Mouse (Mus musculus) adrenal gland, adult (tissue): Measurements from ENCODE around the gene Retreg3.
"Not testable (repeated sequence)": the region's sequence is repeated elsewhere in the genome, so short reads cannot be mapped to it uniquely, and the experiment has no call there.

ENCODE experiments used
- DNase-seq, 2 experiments: peaks; one replicate each; pipeline ENCODE4 v3.0.0; 2022 to 2023; ENCODE audit warnings: low spot score in 1 of 2; ENCODE audit not compliant: inconsistent age in 2 of 2

Gene Retreg3

DNA sequence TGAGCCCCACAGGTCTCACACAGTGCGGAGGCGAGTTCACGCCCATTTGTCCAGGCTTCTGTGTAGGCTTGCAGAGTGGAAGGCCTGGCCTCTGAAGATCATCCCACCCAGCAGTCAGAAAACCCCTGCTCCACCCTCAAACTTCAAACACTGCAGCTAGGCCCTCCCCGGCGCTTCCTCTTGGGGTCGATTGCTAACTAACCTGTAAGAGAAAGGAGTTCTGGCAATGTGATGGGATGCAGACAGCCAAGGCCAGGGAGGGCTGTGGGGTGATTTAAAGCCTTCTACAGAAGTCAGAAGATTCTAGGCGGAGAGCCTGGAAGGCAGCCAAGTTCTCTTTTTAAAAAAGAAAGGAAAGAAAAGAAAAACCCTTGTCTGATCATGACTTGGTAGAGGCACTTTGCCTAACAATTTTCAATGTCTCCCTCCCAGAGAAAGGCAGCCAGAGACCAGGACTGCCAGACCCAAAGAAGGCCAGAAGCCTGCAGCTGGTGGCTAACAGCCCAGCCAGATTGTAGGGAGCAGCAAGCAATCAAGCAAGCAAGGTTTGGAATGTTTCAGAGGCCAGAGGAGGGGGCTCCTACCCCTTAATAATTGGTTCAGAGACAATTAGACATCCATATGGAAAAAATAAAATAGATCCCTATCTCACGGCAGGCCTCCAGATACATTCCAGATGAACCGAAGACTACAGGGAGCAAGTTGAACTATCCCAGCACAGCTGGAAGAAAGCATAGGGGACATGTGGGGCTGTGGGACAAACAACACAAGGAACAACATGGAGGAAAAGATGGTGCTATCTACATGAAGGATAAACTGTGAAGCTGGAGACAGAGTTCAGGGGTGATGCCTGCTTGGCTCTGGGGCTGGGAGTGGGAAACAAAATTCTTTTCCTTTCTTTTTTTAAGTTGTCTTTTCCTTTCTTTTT is 29.7 kb upstream of the Retreg3 start:
- DNase-seq, result peak; percentile 64 to 88

DNA sequence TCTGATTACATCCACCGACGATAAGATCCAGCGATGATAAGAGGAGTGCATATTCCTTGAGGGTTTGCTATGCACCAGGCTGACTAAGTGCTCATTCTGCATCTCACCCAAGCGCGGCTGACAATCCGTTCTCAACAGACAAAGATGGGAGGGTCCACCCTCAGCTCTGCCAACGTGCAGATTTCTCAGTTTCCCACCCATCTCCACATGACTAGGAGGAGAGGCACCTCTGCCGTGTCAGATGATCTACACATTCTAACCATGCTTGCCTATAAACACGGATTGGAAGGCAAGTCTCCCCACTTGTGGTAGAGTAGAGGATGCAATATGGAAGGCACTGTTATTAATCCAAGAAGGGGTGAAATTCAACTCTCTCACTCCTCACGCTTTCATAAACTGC is 29.1 kb upstream of the Retreg3 start:
- no peak for DNase-seq

DNA sequence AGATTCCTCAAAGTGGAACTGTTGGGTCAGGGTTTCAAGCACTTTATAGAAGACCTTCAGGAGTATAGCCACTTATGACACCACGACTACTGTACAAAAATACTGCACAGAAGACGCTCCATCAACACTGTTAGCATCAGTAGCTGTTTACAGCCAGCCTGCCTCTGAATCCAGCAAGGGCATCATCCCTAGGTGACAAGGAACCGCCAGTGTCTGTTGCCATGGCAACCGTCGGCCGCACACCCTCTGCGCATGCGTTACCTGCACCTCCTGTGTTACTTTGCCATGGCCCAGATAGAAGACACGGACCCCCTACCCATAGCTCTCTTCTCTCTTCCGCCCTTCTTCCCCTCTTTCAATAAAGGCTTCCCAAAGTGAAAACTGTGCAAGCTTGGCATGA is 26.7 kb upstream of the Retreg3 start:
- no peak for DNase-seq

DNA sequence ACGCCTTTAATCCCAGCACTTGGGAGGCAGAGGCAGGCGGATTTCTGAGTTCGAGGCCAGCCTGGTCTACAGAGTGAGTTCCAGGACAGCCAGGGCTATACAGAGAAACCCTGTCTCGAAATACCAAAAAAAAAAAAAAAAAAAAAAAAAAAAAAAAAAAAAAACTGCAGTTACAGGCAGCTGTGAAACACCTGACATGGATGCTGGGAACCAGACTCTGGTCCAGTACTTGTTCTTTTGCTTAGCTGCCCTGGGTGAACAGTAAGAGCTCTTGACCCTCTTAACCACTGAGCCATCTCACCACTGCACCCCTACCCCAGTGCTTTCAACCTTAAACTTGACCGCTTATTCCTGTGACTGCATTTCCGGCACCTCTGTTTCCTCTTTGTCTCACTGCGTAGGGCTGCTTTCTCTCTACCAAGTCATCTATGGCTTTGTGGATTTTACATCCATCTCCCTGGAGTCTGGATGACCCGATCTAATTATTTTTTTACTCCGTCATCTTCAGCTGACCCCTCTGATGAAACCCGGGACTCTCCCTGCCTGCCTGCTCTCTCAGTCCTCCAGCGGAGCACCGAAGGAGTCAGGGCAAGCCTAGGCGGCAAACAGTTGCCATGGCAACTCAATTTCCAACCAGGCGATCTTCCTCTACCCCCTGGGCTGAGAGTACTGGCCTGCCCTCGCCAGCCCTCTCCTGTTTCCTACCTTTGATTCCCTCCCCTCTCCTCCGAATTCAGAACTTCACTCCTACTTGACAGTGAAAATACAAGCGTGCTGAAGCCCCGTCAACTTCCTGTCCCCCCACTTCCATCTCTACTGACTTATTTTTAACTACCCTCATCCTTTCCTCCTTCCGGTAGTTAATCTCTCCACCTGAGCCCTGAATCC is 23.9 kb upstream of the Retreg3 start:
- DNase-seq, result peak in 1 of 2 experiments; percentile 81

DNA sequence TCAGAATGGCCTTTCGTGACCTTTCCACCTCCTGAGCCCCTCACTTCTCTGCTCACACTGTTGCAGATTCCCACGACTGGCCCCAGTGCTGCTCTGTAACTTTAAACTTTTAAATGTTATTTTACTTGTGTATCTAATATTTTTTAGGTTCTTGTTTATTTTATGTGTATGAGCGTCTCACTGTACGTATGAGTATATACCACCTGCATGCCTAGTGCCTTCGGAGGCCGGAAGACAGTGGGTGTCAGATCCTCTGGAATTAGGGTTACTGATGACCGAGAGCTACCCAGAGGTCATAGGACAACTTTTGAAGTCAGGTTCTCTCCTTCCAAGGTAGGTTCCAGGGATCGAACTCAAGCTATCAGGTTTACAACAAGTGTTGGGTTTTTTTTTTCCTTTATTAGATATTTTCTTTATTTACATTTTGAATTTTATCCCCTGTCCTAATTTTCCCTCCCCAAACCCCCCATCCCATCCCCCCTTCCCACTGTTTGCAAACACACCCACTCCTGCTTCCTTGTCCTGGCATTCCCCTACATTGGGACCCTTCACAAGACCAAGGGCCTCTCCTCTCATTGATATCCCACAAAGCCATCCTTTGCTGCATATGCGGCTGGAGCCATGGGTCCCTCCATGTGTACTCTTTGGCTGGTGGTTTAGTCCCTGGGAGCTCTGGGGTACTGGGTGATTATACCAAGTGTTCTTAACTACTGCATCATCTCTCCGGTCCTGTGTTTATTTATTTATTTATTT is 22.7 kb upstream of the Retreg3 start:
- no peak for DNase-seq

DNA sequence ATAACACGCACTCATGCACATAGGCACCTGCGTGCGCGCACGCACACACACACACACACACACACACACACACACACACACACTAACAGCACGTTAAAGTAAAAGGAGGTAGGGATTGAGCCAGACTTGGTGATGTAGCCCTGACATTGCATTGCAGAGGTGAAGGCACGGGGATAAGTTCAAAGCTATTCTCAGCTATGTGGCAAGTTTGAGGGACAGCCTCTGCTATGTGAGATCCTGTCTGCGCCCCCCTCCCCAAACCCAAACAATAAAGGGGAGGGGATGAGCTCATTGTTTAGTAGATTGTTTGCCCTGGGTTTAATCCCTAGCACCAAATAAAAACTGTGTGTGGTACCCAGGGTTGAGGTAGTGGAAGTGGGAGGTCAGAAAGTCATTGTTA is 21.4 kb upstream of the Retreg3 start:
- no peak for DNase-seq

DNA sequence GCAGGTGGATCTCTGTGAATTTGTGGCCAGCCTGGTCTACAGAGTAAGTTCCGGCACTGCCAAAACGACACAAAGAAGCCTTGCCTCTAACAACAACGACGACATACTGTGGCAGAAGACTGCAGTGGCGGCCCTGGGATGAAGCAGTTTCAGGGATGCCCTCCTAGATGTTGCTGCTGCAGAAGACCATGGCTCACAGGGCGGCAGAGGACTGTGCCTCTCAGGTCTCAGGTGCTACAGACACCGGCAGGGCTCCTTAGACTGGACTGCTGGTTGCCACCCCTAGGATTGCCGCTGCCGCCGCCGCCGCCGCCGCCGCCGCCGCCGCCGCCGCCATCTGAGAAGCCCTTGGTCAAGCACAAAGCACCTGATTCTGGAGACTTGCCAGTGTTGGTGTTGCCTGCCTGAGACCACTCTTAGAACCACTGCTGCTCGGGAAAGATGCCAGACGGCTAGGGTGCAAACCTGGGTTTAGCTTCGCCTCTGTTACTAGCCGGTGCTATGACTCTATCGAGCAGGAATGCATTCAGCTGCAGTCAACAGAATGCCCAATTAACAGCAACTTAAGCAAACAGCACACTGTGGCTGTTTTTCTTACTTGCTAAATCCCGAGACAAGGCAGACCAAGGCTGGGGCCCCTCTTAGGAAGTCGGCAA is 20.6 kb upstream of the Retreg3 start:
- DNase-seq, result peak in 1 of 2 experiments; percentile 65

DNA sequence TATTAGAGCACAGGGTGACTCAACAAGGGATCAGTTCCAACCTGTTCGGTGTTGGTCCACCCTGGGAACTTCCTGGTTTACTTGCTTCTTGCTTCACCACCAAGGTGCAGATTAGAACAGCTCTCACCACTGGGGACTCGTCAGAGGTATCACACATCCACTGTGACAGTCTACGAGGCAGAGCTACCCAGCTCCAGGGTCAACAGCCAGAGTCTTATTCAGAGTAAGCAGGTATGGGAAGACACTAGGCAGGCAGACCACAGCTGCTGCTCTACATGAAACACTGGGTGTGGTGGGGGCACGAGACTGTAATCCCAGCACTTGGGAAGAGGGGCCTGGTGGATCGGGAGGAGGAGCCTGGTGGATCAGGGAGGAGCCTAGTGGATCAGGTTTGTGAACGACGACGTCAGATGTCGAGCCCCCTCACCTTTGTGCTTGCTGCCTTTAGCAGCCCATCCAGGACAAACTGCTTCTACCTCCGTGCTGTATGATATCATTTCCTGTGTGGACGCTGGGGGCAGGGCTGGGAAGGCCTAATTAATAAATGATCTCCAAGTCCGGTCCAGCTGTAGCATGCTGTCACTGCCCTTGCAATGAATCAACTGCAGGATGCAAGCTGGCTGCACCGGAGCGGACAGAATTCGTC is 19.0 kb upstream of the Retreg3 start:
- peak; percentile 67 to 86 for DNase-seq

DNA sequence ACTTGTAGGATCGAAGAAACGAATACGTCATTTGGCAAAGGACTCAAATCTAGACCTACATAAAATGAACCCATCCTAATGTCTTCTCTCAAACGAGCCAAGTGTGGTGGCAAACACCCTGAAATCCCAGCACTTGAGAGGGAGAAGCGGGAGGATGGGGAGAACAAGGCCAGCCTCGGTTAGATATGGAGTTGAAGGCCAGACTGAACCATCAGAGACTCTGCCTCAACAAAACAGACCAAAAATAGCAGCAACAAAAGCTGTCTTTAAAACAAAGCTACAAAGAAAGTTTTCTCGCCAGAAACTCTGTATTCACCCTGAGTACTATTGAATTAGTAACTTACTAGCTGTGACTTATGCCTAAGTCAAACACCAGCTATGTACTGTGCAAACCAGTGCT is 17.3 kb upstream of the Retreg3 start:
- DNase-seq, result peak in 1 of 2 experiments; percentile 64

DNA sequence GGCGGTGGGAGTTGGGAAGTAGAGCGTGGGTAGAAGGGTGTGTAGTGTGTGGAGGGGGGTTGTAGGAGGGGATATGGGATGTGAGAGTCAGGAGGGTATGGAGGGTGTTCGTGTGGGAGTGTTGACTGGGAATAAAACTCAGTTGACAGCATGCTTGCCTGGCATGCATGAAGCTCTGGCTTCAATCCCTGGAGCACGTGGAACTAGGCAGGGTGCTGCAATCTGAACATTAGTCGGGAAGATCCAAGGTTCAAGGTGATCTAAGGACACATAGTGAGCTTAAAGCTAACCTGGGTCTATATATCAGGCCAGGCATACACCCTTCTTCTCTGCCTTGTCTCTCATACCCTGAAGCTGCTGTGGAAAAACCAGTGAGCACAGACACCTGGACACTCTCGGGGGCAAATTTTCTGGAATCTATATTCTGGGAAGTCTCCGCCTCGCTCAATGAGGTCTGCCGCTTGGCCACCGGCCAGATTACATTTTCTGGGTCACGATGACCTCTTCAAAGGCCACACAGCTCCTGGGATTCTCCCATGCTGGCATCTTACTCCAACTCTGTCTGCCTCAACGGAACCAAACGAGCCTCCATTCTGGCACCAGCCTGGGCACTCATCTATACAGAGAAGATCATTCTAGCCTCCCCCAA is 14.6 kb upstream of the Retreg3 start:
- peak; percentile 66 to 96 for DNase-seq

DNA sequence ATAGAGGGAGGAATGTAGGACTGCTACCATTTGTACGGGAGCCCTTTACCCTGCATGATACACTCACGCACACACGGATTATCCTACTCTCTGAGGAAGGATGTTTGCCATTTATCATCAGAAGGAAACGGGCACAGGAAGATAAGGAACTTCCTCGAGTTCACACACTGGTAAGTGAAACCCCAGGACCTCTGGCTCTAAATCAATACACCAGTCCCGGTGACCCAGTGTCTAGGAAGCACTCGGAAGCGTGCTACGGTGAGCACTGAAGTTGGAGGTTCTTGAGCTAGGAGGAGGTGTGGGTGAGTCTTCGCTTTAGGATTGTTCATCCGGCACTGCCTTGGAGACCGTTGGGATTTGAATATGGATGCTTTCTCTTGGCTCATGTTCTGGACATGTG is 13.3 kb upstream of the Retreg3 start:
- DNase-seq, result peak in 1 of 2 experiments; percentile 61

DNA sequence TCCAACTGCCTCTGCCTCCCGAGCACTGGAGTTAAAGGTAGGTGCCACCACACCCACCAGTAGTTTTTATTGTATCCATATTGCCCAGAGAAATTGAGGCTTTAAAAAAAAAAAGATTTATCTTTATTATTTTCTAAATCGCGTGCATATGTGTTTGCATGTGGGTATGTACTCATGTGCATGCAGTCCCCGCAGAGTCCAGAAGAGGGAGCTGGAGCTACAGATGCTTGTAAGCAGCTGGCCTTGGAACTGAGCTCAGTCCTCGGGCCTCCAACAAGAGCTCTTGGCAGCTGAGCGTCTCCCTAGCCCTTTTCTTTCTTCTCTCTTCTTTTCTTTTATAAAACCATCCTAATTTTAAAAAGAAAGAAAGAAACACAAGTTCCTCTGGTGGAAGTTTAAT is 12.0 kb upstream of the Retreg3 start:
- peak in 1 of 2 experiments; percentile 57 for DNase-seq

DNA sequence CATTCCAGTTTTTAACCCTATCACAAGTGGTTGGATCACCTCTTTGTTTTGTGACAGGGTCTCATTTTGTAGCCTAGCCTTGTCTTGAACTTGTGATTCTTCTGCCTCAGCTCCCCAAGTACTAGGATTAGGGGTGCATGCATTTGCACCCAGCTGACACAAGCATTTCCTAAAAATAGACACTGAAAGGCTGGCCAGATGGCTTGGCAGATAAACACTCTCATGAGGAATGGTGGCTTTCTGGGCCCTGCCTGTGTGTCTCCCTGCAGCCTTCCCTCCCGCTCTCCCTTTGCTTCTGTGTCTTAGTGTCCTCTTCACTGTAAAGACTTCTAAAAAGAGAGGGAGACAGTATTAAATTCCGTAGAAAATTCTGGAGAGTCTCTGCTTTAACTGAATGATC is 11.5 kb upstream of the Retreg3 start:
- DNase-seq, result peak in 1 of 2 experiments; percentile 50

DNA sequence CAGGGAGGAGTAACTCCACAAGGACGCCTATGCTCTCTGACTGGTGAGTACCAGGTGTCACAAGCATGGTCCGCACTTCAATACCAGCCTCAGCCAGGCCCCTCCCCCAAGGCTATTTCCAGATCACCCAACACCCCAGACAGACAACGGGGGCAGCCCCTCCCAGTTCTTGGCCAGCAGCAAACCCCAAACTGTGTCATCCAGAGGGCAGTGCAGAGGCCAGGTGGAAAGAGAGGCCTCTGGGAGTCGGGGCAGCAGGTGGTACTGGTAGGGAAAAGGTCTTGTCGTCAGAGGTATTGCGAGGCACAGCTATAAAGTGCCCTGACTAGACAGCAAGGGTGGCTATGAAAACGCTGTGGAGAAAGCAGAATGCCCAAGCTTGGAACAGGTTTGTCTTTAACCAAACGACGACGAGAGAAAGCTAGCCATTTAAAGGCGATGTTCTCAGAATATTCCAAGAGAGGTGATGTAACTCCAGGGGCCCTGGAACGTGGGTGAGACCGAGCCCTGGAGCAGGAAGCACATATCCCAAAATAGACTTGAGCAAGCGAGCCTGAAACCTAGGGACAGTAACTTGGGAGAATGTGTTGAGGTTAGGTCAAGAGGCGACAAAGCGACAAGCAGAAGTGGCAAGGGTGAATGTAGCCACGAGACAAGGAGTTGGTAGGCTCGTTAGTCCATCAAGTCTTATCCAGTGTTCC is 10.5 kb upstream of the Retreg3 start:
- DNase-seq, result peak in 1 of 2 experiments; percentile 66

DNA sequence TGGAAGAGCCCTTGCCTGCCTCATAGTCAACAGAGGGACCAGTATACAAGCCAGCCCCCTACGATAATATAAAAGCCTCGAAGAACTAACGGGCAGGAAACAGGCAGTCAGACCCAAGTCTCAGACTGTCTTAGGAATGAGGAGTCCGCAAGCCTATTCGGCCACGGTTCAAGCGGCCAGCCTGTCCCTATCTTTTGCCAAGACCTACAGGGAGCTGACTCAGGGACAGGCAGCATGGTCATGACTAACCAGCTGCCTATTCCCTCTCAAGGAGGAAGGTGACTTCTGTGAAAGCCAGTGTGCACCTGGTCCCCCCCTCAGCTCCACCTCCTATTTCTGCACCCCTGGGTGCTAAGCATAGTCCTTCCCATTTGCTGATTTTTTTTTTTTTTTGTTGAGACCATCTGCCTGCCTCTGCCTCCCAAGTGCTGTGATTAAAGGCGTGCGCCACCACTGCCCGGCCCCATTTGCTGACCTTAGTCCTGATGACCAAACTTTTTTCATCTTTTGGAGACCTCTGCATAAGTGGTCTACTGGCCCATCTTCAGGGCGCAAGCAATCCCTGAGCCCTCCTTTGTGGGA is 9.4 kb upstream of the Retreg3 start:
- peak; percentile 37 to 70 for DNase-seq

DNA sequence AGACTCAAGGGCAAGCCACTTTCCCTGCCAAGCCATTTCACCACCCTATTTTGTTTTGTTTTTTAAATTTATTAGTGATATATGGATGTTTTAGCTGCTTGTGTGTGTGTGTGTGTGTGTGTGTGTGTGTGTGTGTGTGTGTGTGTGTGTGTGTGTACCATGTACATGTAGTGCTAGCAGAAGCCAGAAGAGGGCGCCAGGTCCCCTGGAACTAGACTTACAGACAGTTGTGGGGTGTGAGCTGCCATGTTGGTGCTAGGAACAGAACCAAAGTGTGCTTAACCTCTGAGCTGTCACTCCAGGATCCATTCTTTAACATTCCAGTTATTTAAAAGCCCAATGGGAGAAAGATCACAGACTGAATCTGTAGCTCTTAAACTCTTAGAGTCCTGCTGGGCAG is 7.4 kb upstream of the Retreg3 start:
- DNase-seq, result peak in 1 of 2 experiments; percentile 43

DNA sequence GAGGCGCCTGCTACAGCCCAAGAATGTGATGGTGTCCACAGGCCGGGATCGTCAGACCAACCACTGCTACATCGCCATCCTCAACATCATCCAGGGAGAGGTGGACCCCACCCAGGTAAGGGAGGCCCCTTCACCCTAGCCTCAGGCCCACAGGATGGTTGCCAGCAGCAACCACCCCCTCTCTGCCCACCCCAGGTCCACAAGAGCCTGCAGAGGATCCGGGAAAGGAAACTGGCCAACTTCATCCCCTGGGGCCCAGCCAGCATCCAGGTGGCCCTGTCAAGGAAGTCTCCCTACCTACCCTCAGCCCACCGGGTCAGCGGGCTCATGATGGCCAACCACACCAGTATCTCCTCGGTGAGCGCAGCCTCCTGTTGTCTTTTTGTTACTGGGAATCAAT is 5.3 kb upstream of the Retreg3 start:
- peak in 1 of 2 experiments; percentile 21 for DNase-seq

DNA sequence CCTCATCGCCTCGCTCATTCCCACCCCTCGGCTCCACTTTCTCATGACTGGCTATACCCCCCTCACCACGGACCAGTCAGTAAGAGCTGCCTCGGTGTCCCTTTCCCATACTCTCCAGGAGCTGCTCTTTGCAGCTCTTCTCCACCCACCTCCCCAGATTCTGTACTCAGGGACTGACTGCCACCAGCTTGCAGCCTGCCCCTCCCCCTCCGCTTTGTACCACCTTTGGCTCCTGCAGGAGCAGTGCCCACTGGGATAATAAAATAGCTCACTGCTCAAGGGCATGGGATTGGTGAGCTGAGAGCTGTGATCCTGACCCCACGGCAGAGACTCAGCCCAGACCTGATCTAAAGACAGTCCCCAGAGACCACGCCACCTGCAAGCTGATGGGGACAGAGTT is 4.8 kb upstream of the Retreg3 start:
- not testable (repeated sequence) for DNase-seq
